Mouse (Mus musculus) small intestine, adult 2 months (tissue): ENCODE measurements around the gene Il31.

Experiments used
- CTCF ChIP-seq: fragments of 200-500 bp; IDR thresholded peaks from 2 replicates; pipeline ENCODE4 v1.5.1; 2012; ENCODE audit warnings: low read depth, mild to moderate bottlenecking, control low read depth, inconsistent platforms, low read length, moderate library complexity, mixed read lengths; ENCODE audit not compliant: insufficient replicate concordance, insufficient read length; ENCODE audit errors: extremely low read depth
- POLR2A ChIP-seq: fragments of 200-500 bp; IDR thresholded peaks from 2 replicates; pipeline ENCODE4 v1.6.1; 2012; ENCODE audit warnings: low read depth, mild to moderate bottlenecking, control low read depth, inconsistent platforms, low read length, moderate library complexity

DNA sequence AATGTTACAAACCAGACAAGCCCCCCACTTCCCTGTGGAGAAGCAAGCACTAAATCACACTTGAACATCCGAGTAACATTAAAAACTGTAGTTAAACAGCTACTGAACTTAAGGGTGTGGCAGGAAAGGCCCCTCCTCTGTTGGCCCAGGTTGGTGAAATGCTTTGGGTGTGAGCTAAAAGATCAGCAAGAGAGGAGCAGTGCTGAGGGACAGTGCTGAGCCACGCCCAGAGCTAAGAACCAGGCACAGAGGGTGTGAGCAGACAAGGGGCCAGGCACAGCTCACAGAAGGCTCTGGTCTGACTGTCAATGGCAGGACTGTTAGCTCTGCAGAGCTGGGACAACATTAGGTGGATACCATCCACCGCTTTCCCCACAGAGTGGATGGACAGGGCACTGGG, 22.8 kb upstream of the Il31 start:
- no peak for TF ChIP-seq POLR2A
- no peak for TF ChIP-seq CTCF
